Mouse (Mus musculus): ENCODE results near the gene Nhlh2. TPM values are rescaled to one million over a fixed set of nuclear protein-coding genes. Genes with fewer than 3 reads are reported as not detected.

The Nhlh2 gene
- polyA plus RNA-seq, 1 experiment from 2014 or later, result 19.2 TPM

DNA sequence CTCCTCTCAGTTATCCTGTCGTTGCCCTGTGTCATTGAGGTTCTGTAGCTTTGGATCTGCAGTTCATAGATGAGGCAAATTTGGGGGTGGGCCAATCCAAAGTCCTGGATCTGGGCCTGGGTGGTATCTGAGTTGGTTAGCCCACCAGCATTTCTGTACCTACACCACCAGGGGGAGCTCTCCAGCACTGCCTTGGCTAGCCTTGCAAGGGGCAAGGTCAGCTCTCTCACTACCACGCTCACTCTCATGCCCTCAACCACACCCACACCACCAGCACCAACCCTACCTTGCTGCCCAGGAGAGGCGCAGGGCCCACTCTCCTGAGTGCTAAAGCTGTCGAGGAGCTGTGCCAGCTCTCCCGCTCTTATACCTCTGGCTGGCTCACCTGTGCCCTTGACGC lies 18.0 kb downstream of the Nhlh2 start:
- no peaks in the 10 kb centered on the region for H3K36me3 ChIP-seq
- WGBS, result 67% methylated on average over 6 of the region's 6 CpGs
- no peak for ATAC-seq (ENCODE audit: low FRiP score)
- H3K27ac ChIP-seq (replicated peaks), result no peak overlapping the region
- H3K4me2 ChIP-seq, result no peak overlapping the region
- H3K4me1 ChIP-seq, result peaks cover 11% of the 10 kb centered on the region
- no peaks in the 10 kb centered on the region for H3K9me3 ChIP-seq (replicated peaks)
- H3K9ac ChIP-seq (replicated peaks), result no peak overlapping the region
- no peaks in the 10 kb centered on the region for H3K27me3 ChIP-seq (replicated peaks)
- H3K4me3 ChIP-seq (replicated peaks), result no peak overlapping the region

DNA sequence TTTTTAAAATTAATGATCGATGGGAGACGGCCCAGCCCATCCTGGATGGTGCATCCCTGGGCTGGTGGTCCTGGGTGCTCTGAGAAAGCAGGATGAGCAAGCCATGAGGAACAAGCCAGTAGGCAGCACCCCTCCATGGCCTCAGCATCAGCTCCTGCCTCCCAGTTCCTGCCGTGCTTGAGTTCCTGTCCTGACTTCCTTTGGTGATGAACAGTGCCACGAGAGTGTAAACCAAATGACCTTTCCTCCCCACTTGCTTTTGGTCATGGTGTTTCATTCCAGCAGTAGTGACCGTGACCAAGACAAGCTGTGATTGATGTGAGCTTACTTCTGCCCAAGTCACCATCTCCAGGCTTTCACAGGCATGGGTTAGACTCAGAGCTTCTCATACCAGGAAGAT lies 27.9 kb downstream of the Nhlh2 start:
- H3K9ac ChIP-seq (replicated peaks), result no peak overlapping the region
- no peaks in the 10 kb centered on the region for H3K27me3 ChIP-seq (replicated peaks)
- H3K4me1 ChIP-seq, result no peaks in the 10 kb centered on the region
- no peak overlapping the region for H3K4me2 ChIP-seq
- no peak overlapping the region for H3K4me3 ChIP-seq (replicated peaks)
- no peaks in the 10 kb centered on the region for H3K9me3 ChIP-seq (replicated peaks)
- ATAC-seq (ENCODE audit: low FRiP score), result no peak
- WGBS, result 91% methylated on average over 5 of the region's 5 CpGs
- no peaks in the 10 kb centered on the region for H3K36me3 ChIP-seq
- H3K27ac ChIP-seq (replicated peaks), result no peak overlapping the region

DNA sequence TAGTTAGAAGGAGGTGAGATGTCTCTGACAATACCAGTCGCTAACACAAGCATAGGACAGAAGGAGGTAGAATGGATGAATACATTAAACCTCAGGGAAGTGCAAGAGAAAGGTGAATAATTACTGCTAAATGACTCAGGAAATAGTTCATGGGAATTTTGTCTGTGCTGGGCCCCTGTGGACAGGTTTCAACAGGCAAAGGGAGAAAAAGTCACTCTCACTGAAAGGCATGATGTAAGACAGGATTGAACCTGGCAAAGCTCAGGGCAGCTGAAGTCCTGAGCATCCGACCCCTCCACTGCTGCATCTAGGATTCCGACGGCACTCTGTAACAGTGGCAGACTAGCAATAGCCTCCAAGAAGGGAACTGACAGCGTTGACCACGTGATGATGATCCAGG lies 28.7 kb downstream of the Nhlh2 start:
- 75% methylated on average over 6 of the region's 6 CpGs for WGBS
- Histone ChIP-seq H3K4me2 (no peak overlapping the region), H3K27ac (replicated peaks) (no peak overlapping the region), H3K4me3 (replicated peaks) (no peak overlapping the region), H3K9me3 (replicated peaks) (no peaks in the 10 kb centered on the region), H3K9ac (replicated peaks) (no peak overlapping the region), H3K27me3 (replicated peaks) (no peaks in the 10 kb centered on the region), H3K36me3 (no peaks in the 10 kb centered on the region), H3K4me1 (no peaks in the 10 kb centered on the region)
- ATAC-seq (ENCODE audit: low FRiP score), result no peak

DNA sequence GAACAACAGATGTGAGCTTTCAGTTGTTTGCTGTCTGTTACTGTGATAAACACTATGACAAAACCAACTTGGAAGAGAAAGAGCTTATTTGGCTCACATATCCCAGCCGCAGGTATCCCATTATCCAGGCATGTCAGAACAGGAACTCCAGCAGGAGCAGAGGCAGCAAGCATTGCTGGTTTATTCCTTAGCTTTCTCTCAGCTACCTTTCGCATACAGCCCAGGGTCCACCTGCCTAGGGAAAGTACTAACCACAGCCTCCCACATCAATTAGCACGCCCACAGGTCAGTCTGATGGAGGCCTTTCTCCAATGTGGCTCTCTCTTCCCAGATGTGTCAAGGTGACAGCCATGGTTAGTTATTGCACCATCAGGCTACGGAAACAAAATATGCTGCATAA lies 31.8 kb downstream of the Nhlh2 start:
- Histone ChIP-seq H3K27ac (replicated peaks) (no peak overlapping the region), H3K4me1 (no peaks in the 10 kb centered on the region), H3K9me3 (replicated peaks) (no peaks in the 10 kb centered on the region), H3K9ac (replicated peaks) (no peak overlapping the region), H3K27me3 (replicated peaks) (no peaks in the 10 kb centered on the region), H3K4me3 (replicated peaks) (no peak overlapping the region), H3K4me2 (no peak overlapping the region), H3K36me3 (no peaks in the 10 kb centered on the region)
- no peak for ATAC-seq (ENCODE audit: low FRiP score)
- WGBS, result 91% methylated on average over 4 of the region's 4 CpGs

DNA sequence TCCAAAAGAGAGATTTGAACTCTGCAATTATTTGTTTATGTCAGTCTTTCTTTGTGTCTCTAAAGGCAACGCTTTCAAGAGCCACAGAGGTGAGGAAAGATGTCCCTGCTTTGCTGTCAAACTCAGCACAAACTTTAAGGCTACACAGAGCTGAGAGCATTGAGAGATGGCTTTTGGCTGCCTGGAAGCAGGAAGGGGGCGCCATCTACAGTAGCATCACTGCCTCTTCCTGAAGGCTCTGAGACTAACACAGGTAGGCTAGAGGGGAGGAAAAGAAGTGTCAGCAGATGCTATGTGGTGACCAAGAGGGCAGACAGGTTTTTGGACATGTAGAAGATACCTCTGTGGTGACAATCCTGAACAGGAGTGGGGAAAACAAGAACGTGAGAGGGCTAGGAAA lies 35.2 kb downstream of the Nhlh2 start:
- no peak overlapping the region for H3K4me3 ChIP-seq (replicated peaks)
- 39% methylated on average over 3 of the region's 3 CpGs for WGBS
- no peak for ATAC-seq (ENCODE audit: low FRiP score)
- no peak overlapping the region for H3K4me2 ChIP-seq
- H3K9ac ChIP-seq (replicated peaks), result no peak overlapping the region
- H3K4me1 ChIP-seq, result peaks cover 3% of the 10 kb centered on the region; the same call in 1 of the 2 replicates
- no peaks in the 10 kb centered on the region for H3K27me3 ChIP-seq (replicated peaks)
- no peaks in the 10 kb centered on the region for H3K36me3 ChIP-seq
- no peak overlapping the region for H3K27ac ChIP-seq (replicated peaks)
- H3K9me3 ChIP-seq (replicated peaks), result no peaks in the 10 kb centered on the region

DNA sequence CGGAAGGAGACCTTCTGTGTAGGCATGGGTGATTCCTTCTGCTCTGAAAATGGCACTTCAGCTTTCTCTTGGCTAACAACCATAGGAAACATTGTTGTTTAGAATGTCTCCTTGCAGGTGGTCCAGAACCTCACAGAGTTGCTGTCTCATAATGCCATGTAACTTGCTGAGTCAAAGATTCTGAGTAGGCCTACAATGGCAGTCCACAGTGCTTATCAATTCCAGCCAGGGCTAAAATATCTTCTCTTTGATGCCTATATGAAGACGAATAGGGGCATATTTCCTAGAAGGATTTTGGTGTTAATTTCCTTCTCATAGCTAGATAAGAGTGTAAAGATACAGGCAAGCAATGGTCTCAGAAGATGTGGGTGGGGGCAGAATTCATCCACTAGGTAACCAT lies 37.7 kb downstream of the Nhlh2 start:
- H3K9me3 ChIP-seq (replicated peaks), result no peaks in the 10 kb centered on the region
- no peak for ATAC-seq (ENCODE audit: low FRiP score)
- no peak overlapping the region for H3K27ac ChIP-seq (replicated peaks)
- no peaks in the 10 kb centered on the region for H3K36me3 ChIP-seq
- H3K4me1 ChIP-seq, result peaks cover 3% of the 10 kb centered on the region; the same call in 1 of the 2 replicates
- no peak overlapping the region for H3K9ac ChIP-seq (replicated peaks)
- WGBS, result 95% methylated on average over 2 of the region's 2 CpGs
- no peak overlapping the region for H3K4me2 ChIP-seq
- H3K27me3 ChIP-seq (replicated peaks), result no peaks in the 10 kb centered on the region
- no peak overlapping the region for H3K4me3 ChIP-seq (replicated peaks)

DNA sequence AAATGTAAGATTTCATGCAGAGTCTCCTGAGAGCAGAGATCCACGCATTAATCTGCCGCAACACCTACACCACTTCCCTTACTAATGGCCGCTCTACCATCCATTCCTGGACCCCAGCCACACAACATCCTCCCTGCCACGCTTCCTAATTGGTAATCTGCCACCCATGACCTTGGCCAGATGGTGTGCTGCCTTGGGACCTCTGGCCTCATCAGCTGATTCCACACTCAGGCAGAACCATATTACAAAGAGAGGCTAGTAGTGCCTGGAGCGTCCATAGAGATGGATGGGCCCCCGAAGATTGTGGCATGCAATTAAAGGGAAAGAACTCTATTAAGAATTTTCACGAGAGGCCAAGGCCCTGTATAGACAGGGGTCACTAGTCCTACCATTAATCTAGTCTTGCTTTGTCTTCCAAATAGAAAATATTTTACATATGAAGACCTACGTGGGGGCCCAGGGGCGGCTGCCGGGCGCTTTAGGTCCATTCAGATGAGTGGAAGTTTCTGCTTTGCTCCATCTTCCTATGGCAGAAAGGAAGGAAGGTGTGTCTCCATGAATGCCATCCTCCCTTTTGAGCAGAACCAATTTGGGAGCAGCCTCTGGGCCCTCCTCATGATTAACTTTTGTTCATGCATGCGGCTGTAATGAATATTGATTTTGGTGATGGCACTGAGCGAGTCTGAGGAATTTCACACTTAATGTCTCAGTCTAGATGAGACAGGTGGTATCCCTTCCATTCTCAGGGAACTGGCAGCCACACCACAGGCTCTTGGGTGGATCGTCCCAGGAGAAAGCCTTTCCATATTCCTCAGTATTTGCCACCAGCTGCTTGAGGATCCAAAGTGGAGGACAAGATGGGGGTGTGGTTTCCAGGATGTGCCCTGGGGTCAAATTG lies 39.6 kb downstream of the Nhlh2 start:
- Histone ChIP-seq H3K9me3 (replicated peaks) (no peaks in the 10 kb centered on the region), H3K4me1 (peaks cover 3% of the 10 kb centered on the region; the same call in 1 of the 2 replicates), H3K27ac (replicated peaks) (peak overlapping the region; percentile 9; the same call in 1 of the 2 replicates), H3K27me3 (replicated peaks) (no peaks in the 10 kb centered on the region), H3K4me3 (replicated peaks) (no peak overlapping the region), H3K4me2 (no peak overlapping the region), H3K36me3 (no peaks in the 10 kb centered on the region), H3K9ac (replicated peaks) (no peak overlapping the region)
- peak; percentile 75 for ATAC-seq (ENCODE audit: low FRiP score)
- 25% methylated on average over 14 of the region's 14 CpGs for WGBS

DNA sequence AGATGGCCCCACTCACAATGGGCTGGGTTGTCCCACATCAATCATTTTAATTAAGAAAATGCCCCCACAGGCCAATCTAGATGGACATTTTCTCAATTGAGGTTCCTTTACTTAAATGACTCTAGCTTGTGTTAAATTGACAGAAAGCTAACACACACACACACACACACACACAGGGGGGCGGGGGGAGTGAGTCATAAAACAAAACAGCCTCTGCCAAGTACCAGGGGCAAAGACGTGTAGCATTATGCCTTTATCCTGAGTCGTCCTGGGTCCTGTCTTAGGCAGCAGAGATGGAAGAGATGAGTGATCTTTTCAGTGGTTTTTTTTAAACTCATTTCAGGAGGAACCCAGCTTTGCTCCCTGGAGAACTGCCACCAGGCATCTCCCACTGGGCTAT lies 42.2 kb downstream of the Nhlh2 start:
- H3K4me3 ChIP-seq (replicated peaks), result no peak overlapping the region
- H3K27ac ChIP-seq (replicated peaks), result no peak overlapping the region
- no peaks in the 10 kb centered on the region for H3K27me3 ChIP-seq (replicated peaks)
- H3K9ac ChIP-seq (replicated peaks), result no peak overlapping the region
- WGBS, result 23% methylated on average over 3 of the region's 3 CpGs
- ATAC-seq (ENCODE audit: low FRiP score), result no peak
- no peaks in the 10 kb centered on the region for H3K36me3 ChIP-seq
- peaks cover 3% of the 10 kb centered on the region; the same call in 1 of the 2 replicates for H3K4me1 ChIP-seq
- no peaks in the 10 kb centered on the region for H3K9me3 ChIP-seq (replicated peaks)
- no peak overlapping the region for H3K4me2 ChIP-seq

DNA sequence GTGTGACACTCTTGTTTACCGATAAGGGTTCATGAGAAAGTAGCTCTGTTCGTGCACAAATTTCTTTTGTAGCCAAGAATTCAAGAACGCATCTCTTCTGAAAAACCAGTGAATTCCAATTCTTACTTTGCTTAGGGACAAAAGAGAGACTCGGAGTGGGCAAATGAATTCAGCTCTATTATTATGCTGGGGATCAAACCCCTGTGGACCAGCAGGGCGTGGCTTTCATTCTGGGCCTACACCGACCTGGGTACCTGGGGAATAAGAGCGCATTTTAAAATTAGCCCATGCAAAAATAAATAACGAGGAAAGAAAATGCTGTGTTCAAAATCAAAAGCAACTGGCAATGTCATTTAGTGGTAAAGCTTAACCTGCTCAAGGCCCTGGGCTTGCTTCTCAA lies 43.4 kb downstream of the Nhlh2 start:
- H3K9ac ChIP-seq (replicated peaks), result no peak overlapping the region
- H3K4me1 ChIP-seq, result peaks cover 3% of the 10 kb centered on the region; the same call in 1 of the 2 replicates
- no peaks in the 10 kb centered on the region for H3K27me3 ChIP-seq (replicated peaks)
- H3K36me3 ChIP-seq, result no peaks in the 10 kb centered on the region
- ATAC-seq (ENCODE audit: low FRiP score), result no peak
- 31% methylated on average over 8 of the region's 8 CpGs for WGBS
- H3K9me3 ChIP-seq (replicated peaks), result no peaks in the 10 kb centered on the region
- no peak overlapping the region for H3K4me2 ChIP-seq
- H3K4me3 ChIP-seq (replicated peaks), result no peak overlapping the region
- no peak overlapping the region for H3K27ac ChIP-seq (replicated peaks)

DNA sequence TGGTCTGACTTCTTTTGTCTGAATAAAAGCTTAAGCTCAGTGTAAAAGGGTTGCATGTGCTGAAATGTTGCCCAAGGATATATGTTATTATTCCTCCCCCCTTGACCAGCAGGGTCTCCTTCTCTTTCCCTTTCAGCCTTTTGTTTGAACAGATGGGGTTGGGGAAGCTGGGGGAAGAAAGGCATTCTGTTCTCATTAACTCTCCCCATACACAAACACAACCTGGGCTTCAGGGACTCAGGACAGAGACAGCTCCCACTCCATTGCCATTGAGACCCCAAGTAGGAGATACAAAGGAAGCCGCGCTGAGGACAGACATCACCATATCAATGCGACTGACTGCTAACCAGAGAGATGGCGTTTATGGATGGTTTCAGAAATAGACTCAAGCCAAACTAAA lies 46.0 kb downstream of the Nhlh2 start:
- Histone ChIP-seq H3K9me3 (replicated peaks) (no peaks in the 10 kb centered on the region), H3K27ac (replicated peaks) (no peak overlapping the region), H3K4me2 (no peak overlapping the region), H3K9ac (replicated peaks) (no peak overlapping the region), H3K4me3 (replicated peaks) (no peak overlapping the region), H3K4me1 (no peaks in the 10 kb centered on the region), H3K36me3 (no peaks in the 10 kb centered on the region), H3K27me3 (replicated peaks) (no peaks in the 10 kb centered on the region)
- 9% methylated on average over 4 of the region's 4 CpGs for WGBS
- ATAC-seq (ENCODE audit: low FRiP score), result no peak

DNA sequence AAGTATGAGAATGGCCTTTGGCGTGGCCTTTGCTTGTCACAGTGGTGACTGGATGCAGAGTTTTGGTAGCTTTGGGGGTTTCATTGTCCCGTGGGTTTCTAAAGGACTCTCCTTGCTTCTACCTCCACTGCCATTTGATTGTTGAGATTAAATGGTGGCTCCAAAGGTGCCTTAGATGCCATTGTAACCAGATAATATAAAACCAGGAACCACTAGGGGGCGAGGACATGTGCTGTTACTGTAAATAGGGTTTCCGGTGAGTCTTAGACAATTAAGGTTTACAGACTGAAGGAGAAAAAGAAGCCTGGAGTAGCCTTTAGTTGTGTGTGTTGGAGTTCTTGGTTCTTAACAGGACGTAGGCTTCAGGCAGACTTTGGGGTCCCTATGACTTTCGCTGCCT lies 50.2 kb downstream of the Nhlh2 start:
- WGBS, result 81% methylated on average over 6 of the region's 6 CpGs
- Histone ChIP-seq H3K36me3 (no peaks in the 10 kb centered on the region), H3K4me3 (replicated peaks) (no peak overlapping the region), H3K4me2 (no peak overlapping the region), H3K27ac (replicated peaks) (no peak overlapping the region), H3K9me3 (replicated peaks) (no peaks in the 10 kb centered on the region), H3K4me1 (peaks cover 4% of the 10 kb centered on the region; the same call in 1 of the 2 replicates), H3K27me3 (replicated peaks) (no peaks in the 10 kb centered on the region), H3K9ac (replicated peaks) (no peak overlapping the region)
- no peak for ATAC-seq (ENCODE audit: low FRiP score)

DNA sequence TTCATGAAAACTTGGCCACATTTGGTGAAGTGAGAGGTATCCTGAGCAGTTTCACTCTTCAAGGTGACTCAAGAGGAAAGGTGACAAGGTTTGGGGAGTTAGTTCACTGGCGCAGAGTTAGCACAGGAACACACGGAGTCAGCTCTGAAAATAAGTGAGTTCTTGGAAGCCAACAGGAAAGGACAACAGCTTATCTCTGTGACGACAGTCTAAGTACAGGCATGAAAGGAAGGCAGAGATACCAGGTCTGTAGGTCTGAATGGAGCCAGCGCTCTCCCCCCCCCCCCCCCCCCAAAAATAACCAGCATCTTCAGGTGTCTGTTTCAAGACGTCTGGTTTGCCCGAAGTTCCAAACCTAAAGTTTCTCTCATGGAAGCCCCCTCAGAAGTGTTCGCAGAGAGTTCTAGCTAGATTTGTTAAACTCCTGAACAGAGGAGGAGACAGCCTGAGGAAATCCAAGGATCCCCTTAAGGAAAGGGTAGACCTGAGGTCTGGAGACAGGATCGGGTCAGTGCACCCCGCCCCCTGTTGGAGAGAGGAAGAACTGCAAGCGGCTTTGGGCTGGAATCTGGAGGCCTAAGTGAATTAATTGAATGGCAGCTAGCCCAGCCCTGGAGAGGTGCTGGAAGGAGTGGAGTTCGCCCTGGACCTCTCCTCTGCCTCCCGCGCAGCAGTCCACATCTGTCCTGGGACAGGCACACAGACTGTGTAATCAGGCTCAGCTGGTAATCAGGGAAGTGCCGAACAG lies 52.2 kb downstream of the Nhlh2 start:
- Histone ChIP-seq H3K9me3 (replicated peaks) (no peaks in the 10 kb centered on the region), H3K27me3 (replicated peaks) (no peaks in the 10 kb centered on the region), H3K27ac (replicated peaks) (no peak overlapping the region), H3K4me1 (peaks cover 4% of the 10 kb centered on the region; the same call in 1 of the 2 replicates), H3K9ac (replicated peaks) (no peak overlapping the region), H3K4me3 (replicated peaks) (no peak overlapping the region), H3K4me2 (no peak overlapping the region), H3K36me3 (no peaks in the 10 kb centered on the region)
- ATAC-seq (ENCODE audit: low FRiP score), result no peak
- WGBS, result 45% methylated on average over 14 of the region's 14 CpGs
